Mouse (Mus musculus): ENCODE measurements around the gene Zfp511.

The Zfp511 gene

GRCm38 (mm10) chr7:140063092-140063491, 26.9 kb downstream of the Zfp511 start:
- ChIA-PET POLR2A (interaction anchor here (0.6 to 1.9 kb wide), 9 partner anchors 10 to 152 kb away, joined by 3 to 5 read pairs (median 4); partner anchors contain the start of genes Echs1 (in 2 of the 4), Msx3 (in 1 of the 4) and Paox (in 1 of the 4)), CTCF (interaction anchor here (0.6 to 3.4 kb wide), 31 partner anchors 11 to 1698 kb away, joined by 3 to 17 read pairs (median 4); partner anchors contain the start of genes Msx3 (in 3 of the 4) and 6430531B16Rik (in 1 of the 4))

GRCm38 (mm10) chr7:140067397-140067796, 31.2 kb downstream of the Zfp511 start:
- ChIA-PET POLR2A (interaction anchor here in 1 of 4 experiments (1.6 kb wide), 1 partner anchor 9 kb away, joined by 5 read pairs; no protein-coding TSS in a partner anchor), CTCF (interaction anchor here in 1 of 4 experiments (0.8 kb wide), 1 partner anchor 8 kb away, joined by 3 read pairs; no protein-coding TSS in a partner anchor)

GRCm38 (mm10) chr7:140070042-140070711, 34.0 kb downstream of the Zfp511 start:
- ChIA-PET CTCF (interaction anchor here in 1 of 4 experiments (0.6 kb wide), 1 partner anchor 45 kb away, joined by 3 read pairs; no protein-coding TSS in a partner anchor), POLR2A (interaction anchor here in 1 of 4 experiments (0.6 kb wide), 1 partner anchor 291 kb away, joined by 3 read pairs; no protein-coding TSS in a partner anchor)

- POLR2A ChIA-PET, result interaction anchor here in 2 of 4 experiments (0.6 to 1.6 kb wide), 7 partner anchors 20 to 763 kb away, joined by 3 to 4 read pairs (median 4); partner anchors contain the start of genes Fuom (in 1 of the 2) and Mtg1 (in 1 of the 2)
- CTCF ChIA-PET, result interaction anchor here in 3 of 4 experiments (0.6 to 0.8 kb wide), 3 partner anchors 13 to 994 kb away, joined by 3 to 4 read pairs (median 4); no protein-coding TSS in a partner anchor
Observed at GRCm38 (mm10) chr7:140077698-140078097, 41.5 kb downstream of the Zfp511 start.

GRCm38 (mm10) chr7:140078711-140079110, 42.5 kb downstream of the Zfp511 start:
- POLR2A ChIA-PET, result no interaction called here
- CTCF ChIA-PET, result interaction anchor here in 3 of 4 experiments (0.5 to 1.0 kb wide), 8 partner anchors 24 to 1223 kb away, joined by 3 to 11 read pairs (median 3); partner anchors contain the start of genes Echs1 (in 1 of the 3) and Fuom (in 1 of the 3)

- ChIA-PET CTCF (interaction anchor here in 3 of 4 experiments (0.7 to 1.8 kb wide), 9 partner anchors 60 to 823 kb away, joined by 3 to 7 read pairs (median 4); no protein-coding TSS in a partner anchor), POLR2A (interaction anchor here in 2 of 4 experiments (0.6 to 1.9 kb wide), 10 partner anchors 12 to 828 kb away, joined by 3 to 6 read pairs (median 3); partner anchors contain the start of genes Echs1 (in 1 of the 2), Fuom (in 1 of the 2), Mtg1 (in 1 of the 2) and Prap1 (in 1 of the 2))
Observed at GRCm38 (mm10) chr7:140080503-140081156, 44.4 kb downstream of the Zfp511 start.

- ChIA-PET POLR2A (interaction anchor here in 2 of 4 experiments (0.5 to 1.5 kb wide), 14 partner anchors 8 to 822 kb away, joined by 3 to 6 read pairs (median 3); partner anchors contain the start of genes Mtg1 (in 2 of the 2), Echs1 (in 1 of the 2), Fuom (in 1 of the 2) and Prap1 (in 1 of the 2)), CTCF (interaction anchor here in 2 of 4 experiments (0.5 to 1.8 kb wide), 8 partner anchors 59 to 724 kb away, joined by 3 to 7 read pairs (median 4); no protein-coding TSS in a partner anchor)
Observed at GRCm38 (mm10) chr7:140081408-140082241, 45.4 kb downstream of the Zfp511 start.

- ChIA-PET CTCF (interaction anchor here in 1 of 4 experiments (0.5 to 1.8 kb wide), 3 partner anchors 59 to 106 kb away, joined by 3 to 7 read pairs (median 4); no protein-coding TSS in a partner anchor), POLR2A (interaction anchor here in 2 of 4 experiments (0.9 to 1.4 kb wide), 4 partner anchors 7 to 60 kb away, joined by 3 to 4 read pairs (median 3); partner anchors contain the start of gene Mtg1 (in 2 of the 2))
Observed at GRCm38 (mm10) chr7:140082242-140082678, 46.1 kb downstream of the Zfp511 start, which contains the start of gene Caly. TSS of gene Caly (minus strand) at chr7:140082548.
